Mouse (Mus musculus) thymus, adult 2 months (tissue): ENCODE results near the gene Ccm2l.

Experiments used
- CTCF ChIP-seq: fragments of 200-500 bp; IDR thresholded peaks from 2 replicates; pipeline ENCODE4 v1.5.1; 2012; ENCODE audit warnings: mild to moderate bottlenecking, control low read depth, low read length, moderate library complexity, borderline replicate concordance; ENCODE audit not compliant: control insufficient read depth, poor library complexity, insufficient read depth; ENCODE audit errors: extremely low read depth
- POLR2A ChIP-seq: fragments of 200-500 bp; IDR thresholded peaks from 2 replicates; pipeline ENCODE4 v1.6.1; 2012; ENCODE audit warnings: mild to moderate bottlenecking, low read length, control low read depth, moderate library complexity; ENCODE audit not compliant: control insufficient read depth, poor library complexity, insufficient read depth; ENCODE audit errors: extremely low read depth

DNA sequence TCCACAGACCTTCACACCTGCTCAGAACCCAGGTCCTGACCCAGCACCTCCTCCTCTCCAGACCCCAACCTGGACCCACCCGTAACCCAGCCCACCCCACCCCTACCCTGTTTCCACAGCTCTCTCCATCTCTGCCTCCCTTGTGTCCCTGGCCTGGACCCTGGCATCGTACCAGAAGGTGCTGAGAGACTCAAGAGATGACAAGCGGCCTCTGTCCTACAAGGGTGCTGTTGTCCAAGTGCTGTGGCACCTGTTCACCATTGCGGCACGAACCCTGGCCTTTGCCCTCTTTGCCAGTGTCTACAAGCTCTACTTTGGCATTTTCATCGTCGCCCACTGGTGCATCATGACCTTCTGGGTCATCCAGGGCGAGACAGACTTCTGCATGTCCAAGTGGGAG lies 11.9 kb upstream of the Ccm2l start:
- TF ChIP-seq POLR2A (no peak), CTCF (no peak)
